Mouse (Mus musculus): ENCODE results near the gene P3h3.
"Not testable (repeated sequence)": the region's sequence is repeated elsewhere in the genome, so short reads cannot be mapped to it uniquely, and the experiment has no call there.

P3h3 gene

GRCm38 (mm10) chr6:124865766-124866362 is 8.3 kb upstream of the P3h3 start:
- DNase-seq = no peak

- peak; percentile 42 for DNase-seq
These were observed 6.2 kb upstream of the P3h3 start, which contains the start of gene Gpr162 for GRCm38 (mm10) chr6:124863658-124864298. TSS of gene Gpr162 (minus strand) at chr6:124863983.

DNA sequence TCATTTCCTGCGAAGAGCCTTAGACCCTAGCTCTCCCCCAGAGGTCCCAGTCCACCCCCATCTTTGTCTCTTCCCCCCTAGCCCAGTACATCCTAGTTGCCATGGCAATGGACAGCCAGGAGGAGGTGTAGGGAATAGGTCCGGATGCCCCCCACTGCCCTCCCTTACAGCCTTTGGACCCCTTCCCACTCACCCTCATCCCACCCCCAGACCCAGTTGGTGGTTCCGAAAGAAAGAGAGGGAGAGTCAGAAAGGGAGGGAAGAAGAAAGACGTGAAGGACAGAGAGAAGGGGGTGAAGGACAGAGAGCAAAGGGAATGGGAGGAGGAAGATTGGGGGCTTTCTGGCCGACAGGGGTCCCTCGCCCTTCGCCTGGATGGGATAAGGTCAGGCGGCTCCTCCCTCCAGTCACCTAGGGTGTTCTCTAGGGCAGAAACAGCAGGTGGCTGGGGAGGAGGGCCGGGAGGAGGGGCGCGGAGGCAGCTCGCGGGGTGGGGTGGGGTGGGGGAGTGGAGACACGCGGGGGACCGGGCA is 5.6 kb upstream of the P3h3 start:
- DNase-seq = no peak

GRCm38 (mm10) chr6:124862406-124863124 is 5.0 kb upstream of the P3h3 start:
- DNase-seq = no peak

- DNase-seq = no peak
These were observed 4.2 kb upstream of the P3h3 start for GRCm38 (mm10) chr6:124861802-124862201.

DNA sequence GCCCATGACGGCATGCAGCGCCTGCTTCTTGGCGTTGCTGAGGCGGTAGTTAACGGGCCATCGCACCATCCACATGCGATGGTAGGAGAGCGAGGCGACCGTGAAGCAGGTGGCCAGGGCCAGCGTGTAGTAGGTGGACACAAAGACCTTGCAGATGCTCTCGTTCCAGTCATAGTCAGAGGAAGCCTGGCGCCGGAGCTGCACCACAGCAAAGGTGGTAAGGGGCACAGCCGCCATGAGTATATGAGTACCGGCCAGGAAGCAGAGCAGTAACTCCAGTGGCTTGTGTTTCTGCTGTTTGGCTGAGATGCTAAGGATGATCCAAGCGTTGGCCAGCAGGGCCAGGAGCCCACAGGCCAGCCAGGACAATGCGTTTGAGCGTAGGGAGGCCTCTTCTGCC is 3.7 kb upstream of the P3h3 start:
- no peak for DNase-seq

- DNase-seq = no peak
These were observed 3.0 kb upstream of the P3h3 start for GRCm38 (mm10) chr6:124860511-124860910.

GRCm38 (mm10) chr6:124859725-124860124 is 2.2 kb upstream of the P3h3 start:
- peak; percentile 73 for DNase-seq

- DNase-seq = no peak
These were observed 1.2 kb upstream of the P3h3 start for GRCm38 (mm10) chr6:124858561-124859318.

GRCm38 (mm10) chr6:124857840-124858530 is 433 bp upstream of the P3h3 start:
- DNase-seq = no peak

- no peak for DNase-seq
These were observed 1.2 kb downstream of the P3h3 start for GRCm38 (mm10) chr6:124856321-124856720.

DNA sequence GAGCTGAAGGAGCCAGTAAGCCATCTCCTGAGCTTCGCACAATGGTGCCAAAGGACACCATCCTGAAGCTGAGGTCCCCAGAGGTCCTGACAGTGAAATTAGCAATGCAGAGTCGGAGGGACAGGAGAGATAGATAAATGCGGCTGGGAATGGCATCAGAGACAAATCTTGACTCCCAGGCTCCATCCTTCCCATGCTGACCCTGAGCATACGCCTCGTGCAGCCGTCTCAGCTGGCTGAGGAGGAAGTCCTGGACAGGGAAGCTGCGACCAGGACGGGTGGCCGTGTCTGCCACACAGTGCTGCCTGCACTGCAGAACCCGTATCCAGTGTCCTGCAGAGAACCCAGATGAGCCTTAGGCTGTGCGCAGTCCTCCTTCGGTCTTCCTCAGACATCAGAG is 2.9 kb downstream of the P3h3 start:
- no peak for DNase-seq

DNA sequence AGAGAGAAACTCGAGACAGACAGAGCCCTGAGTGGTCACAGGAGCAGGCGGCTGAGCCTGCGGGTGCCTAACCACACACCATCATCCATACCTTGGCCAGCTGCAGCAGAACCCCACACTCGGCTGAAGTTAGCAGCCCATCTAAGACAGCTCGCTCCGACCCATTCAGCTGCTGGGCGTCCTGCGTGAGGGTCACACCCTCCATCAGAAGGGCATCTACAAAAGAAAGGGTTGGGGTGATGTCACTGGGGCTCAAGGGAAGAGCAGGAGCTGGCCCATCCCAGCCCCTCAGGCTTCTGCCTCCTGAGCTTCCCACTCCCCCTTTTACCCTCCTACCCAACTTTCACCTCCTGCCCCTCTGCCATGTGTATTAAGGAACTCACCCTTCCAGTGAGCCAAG is 7.0 kb downstream of the P3h3 start:
- DNase-seq = no peak

- peak; percentile 83 for DNase-seq
These were observed 10.2 kb downstream of the P3h3 start for GRCm38 (mm10) chr6:124847305-124847704.

GRCm38 (mm10) chr6:124840241-124841167 is 17.0 kb downstream of the P3h3 start, which contains the start of gene Gnb3:
TSS of gene Gnb3 (minus strand) at chr6:124840275.
- no peak for DNase-seq

GRCm38 (mm10) chr6:124839805-124840204 is 17.7 kb downstream of the P3h3 start:
- no peak for DNase-seq

DNA sequence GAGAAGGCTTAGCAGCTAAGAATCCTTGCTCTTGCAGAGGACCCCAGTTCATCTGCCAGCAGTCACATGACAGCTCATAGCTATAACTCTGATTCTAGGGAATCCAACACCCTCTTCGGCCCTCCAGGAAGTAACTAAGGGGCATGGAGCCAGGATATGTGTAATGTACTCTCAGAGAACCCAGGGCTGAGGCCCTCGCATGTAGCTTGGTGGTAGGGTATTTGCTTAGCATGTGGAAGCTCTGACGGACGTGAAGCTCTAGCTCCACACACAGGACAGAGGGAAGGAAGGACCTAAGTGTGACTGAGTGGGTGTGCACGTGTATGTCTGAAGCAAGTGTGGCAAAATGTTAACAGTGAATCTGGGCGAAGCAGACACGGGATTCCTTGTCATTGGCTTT is 21.1 kb downstream of the P3h3 start:
- no peak for DNase-seq

- no peak for DNase-seq
These were observed 22.0 kb downstream of the P3h3 start for GRCm38 (mm10) chr6:124835531-124835930.

DNA sequence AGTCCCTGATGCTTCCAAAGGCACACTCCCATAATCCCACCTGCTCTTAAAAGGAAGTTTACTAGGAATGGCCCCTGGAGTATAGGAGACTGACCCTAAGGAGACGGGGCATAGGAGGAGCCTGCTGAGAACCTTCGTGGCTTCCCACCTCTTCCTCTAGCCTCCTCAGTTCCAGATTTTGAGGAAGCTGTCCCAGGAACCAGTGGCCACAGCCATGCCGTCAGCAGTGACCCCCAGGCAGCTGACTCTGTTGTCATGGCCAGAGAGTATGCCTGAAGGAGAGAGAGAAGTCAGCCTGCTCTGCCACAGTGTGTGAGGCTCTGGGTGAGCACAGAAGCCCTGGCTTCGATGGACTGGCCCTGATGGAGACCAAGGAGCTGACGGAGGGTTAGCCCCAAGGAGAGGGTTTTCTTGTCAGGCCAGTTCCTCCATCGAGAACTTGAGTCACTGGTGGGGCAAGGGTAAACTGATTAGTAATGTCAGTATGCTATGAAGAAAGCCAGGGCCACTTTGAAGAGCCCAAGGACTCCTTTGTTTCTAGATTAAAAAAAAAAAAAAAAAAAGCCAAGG is 23.0 kb downstream of the P3h3 start:
- no peak for DNase-seq

GRCm38 (mm10) chr6:124831649-124832048 is 25.9 kb downstream of the P3h3 start:
- DNase-seq = no peak

GRCm38 (mm10) chr6:124831199-124831598 is 26.4 kb downstream of the P3h3 start:
- DNase-seq = not testable (repeated sequence)
